Mouse (Mus musculus) kidney, adult 2 months (tissue): Measurements from ENCODE around the gene Gtf3a.

Experiments
- CTCF ChIP-seq: fragments of 200-500 bp; conservative IDR thresholded peaks from 2 replicates; pipeline ENCODE4 v1.5.1; 2011; ENCODE audit warnings: low read depth, mild to moderate bottlenecking, control low read depth, low read length, moderate library complexity, mixed read lengths; ENCODE audit not compliant: insufficient read depth, insufficient read length
- POLR2A ChIP-seq: fragments of 200-500 bp; IDR thresholded peaks from one replicate; pipeline ENCODE4 v1.6.1; 2011; ENCODE audit warnings: low read depth, low read length, control low read depth

- no peak for TF ChIP-seq POLR2A
- TF ChIP-seq CTCF: no peak
These were observed 46.5 kb downstream of the Gtf3a start for GRCm38 (mm10) chr5:146994973-146995372.
